Mouse (Mus musculus) inflammation-experienced regulatory T-cells (primary cell): ENCODE measurements around the gene Gm26741. TPM values are rescaled to one million over a fixed set of nuclear protein-coding genes. Genes with fewer than 3 reads are reported as not detected.

Experiments
- polyA plus RNA-seq, 2 experiments: library from polyadenylated mRNA; unstranded; fragments of 100-300 nt; shearing (Covaris generic); gene quantifications; one replicate each; pipeline ENCODE4 v1.2.1; 2017

Gm26741 gene
- not detected for polyA plus RNA-seq

GRCm38 (mm10) chr10:52358467-52358866 is at the start of gene Gm26741:
Gene Gm26741 (plus strand): TSS chr10:52358767.

GRCm38 (mm10) chr10:52381845-52382591 is 23.5 kb downstream of the Gm26741 start, which contains the start of gene Gopc:
Gene Gopc (minus strand): TSS chr10:52382124.

GRCm38 (mm10) chr10:52388922-52389430 is 30.4 kb downstream of the Gm26741 start, which contains the start of gene Nepn:
Gene Nepn (plus strand): TSS chr10:52388972.

Other genes starting within 250 kb of the Gm26741 start
- gene Ros1, start 163.5 kb upstream of the Gm26741 start, polyA plus RNA-seq = under 1 TPM; 0.06 to 0.17 TPM
- under 1 TPM; 0.05 to 0.84 TPM for gene Dcbld1, start 125.1 kb upstream of the Gm26741 start, polyA plus RNA-seq
- gene Gopc, start 23.4 kb downstream of the Gm26741 start, polyA plus RNA-seq = 10 to 100 TPM; 27.1 to 39.0 TPM
- not detected for gene Nepn, start 30.2 kb downstream of the Gm26741 start, polyA plus RNA-seq
- 10 to 100 TPM; 13.2 to 18.5 TPM for gene Nus1, start 58.8 kb downstream of the Gm26741 start, polyA plus RNA-seq